Mouse (Mus musculus): ENCODE measurements around the gene Pnkd. TPM values are rescaled to one million over a fixed set of nuclear protein-coding genes. Genes with fewer than 3 reads are reported as not detected.
"Not testable (repeated sequence)": the region's sequence is repeated elsewhere in the genome, so short reads cannot be mapped to it uniquely, and the experiment has no call there.

The Pnkd gene
- total and polyA plus RNA-seq, 2 experiments, result 28.0 to 130 TPM

GRCm38 (mm10) chr1:74393697-74394096 lies 109.0 kb downstream of the Pnkd start:
- Histone ChIP-seq H3K4me1 (ENCODE audit: control insufficient read depth, insufficient read depth, low read length) (peaks cover 24% of the 10 kb centered on the region), H3K27me3 (ENCODE audit: control insufficient read depth, insufficient read depth, low read length) (no peaks in the 10 kb centered on the region), H3K9ac (ENCODE audit: low read depth, low read length) (peak overlapping the region; percentile 96), H3K36me3 (ENCODE audit: control insufficient read depth, insufficient read depth, low read length) (peaks cover 11% of the 10 kb centered on the region; the same call in 1 of the 2 replicates), H3K4me3 (ENCODE audit: insufficient read depth, low read depth, low read length) (no peak overlapping the region), H3K79me2 (ENCODE audit: control insufficient read depth, insufficient read depth, low read length) (peaks cover 17% of the 10 kb centered on the region; the same call in 1 of the 2 replicates), H3K27ac (replicated peaks; ENCODE audit: insufficient read depth, low read depth, low read length) (peak overlapping the region; percentile 81)
- no peak for DNase-seq (ENCODE audit: extremely low read depth, low read depth, low spot score)
- no peak for TF ChIP-seq POLR2A (IDR thresholded peaks at IDR 0.05; ENCODE audit: extremely low read depth, insufficient read depth, low read length)
- TF ChIP-seq CTCF (IDR thresholded peaks at IDR 0.05; ENCODE audit: low read depth, low read length), result no peak
- 79% methylated on average over 9 of the region's 9 CpGs for WGBS

- Histone ChIP-seq H3K79me2 (ENCODE audit: control insufficient read depth, insufficient read depth, low read length) (peaks cover 17% of the 10 kb centered on the region; the same call in 1 of the 2 replicates), H3K4me3 (ENCODE audit: insufficient read depth, low read depth, low read length) (no peak overlapping the region), H3K36me3 (ENCODE audit: control insufficient read depth, insufficient read depth, low read length) (peaks cover 11% of the 10 kb centered on the region; the same call in 1 of the 2 replicates), H3K9ac (ENCODE audit: low read depth, low read length) (no peak overlapping the region; the same call in 1 of the 2 replicates), H3K27ac (replicated peaks; ENCODE audit: insufficient read depth, low read depth, low read length) (peak overlapping the region; percentile 81; the same call in 1 of the 2 replicates), H3K27me3 (ENCODE audit: control insufficient read depth, insufficient read depth, low read length) (no peaks in the 10 kb centered on the region), H3K4me1 (ENCODE audit: control insufficient read depth, insufficient read depth, low read length) (peaks cover 24% of the 10 kb centered on the region)
- no peak for TF ChIP-seq CTCF (IDR thresholded peaks at IDR 0.05; ENCODE audit: low read depth, low read length)
- no peak for TF ChIP-seq POLR2A (IDR thresholded peaks at IDR 0.05; ENCODE audit: extremely low read depth, insufficient read depth, low read length)
- WGBS, result 84% methylated on average over 9 of the region's 9 CpGs
- no peak for DNase-seq (ENCODE audit: extremely low read depth, low read depth, low spot score)
Measured at GRCm38 (mm10) chr1:74394311-74394710, 109.6 kb downstream of the Pnkd start.

GRCm38 (mm10) chr1:74394858-74395257 lies 110.1 kb downstream of the Pnkd start:
- Histone ChIP-seq H3K27me3 (ENCODE audit: control insufficient read depth, insufficient read depth, low read length) (no peaks in the 10 kb centered on the region), H3K79me2 (ENCODE audit: control insufficient read depth, insufficient read depth, low read length) (peaks cover 17% of the 10 kb centered on the region; the same call in 1 of the 2 replicates), H3K4me1 (ENCODE audit: control insufficient read depth, insufficient read depth, low read length) (peaks cover 24% of the 10 kb centered on the region), H3K36me3 (ENCODE audit: control insufficient read depth, insufficient read depth, low read length) (peaks cover 11% of the 10 kb centered on the region; the same call in 1 of the 2 replicates), H3K9ac (ENCODE audit: low read depth, low read length) (no peak overlapping the region; the same call in 1 of the 2 replicates), H3K4me3 (ENCODE audit: insufficient read depth, low read depth, low read length) (no peak overlapping the region), H3K27ac (replicated peaks; ENCODE audit: insufficient read depth, low read depth, low read length) (peak overlapping the region; percentile 35; the same call in 1 of the 2 replicates)
- DNase-seq (ENCODE audit: extremely low read depth, low read depth, low spot score), result no peak
- 91% methylated on average over 15 of the region's 15 CpGs for WGBS
- TF ChIP-seq CTCF (IDR thresholded peaks at IDR 0.05; ENCODE audit: low read depth, low read length) (no peak), POLR2A (IDR thresholded peaks at IDR 0.05; ENCODE audit: extremely low read depth, insufficient read depth, low read length) (no peak)

GRCm38 (mm10) chr1:74395290-74395689 lies 110.6 kb downstream of the Pnkd start:
- WGBS, result 45% methylated on average over 12 of the region's 13 CpGs
- no peak overlapping the region for H3K4me3 ChIP-seq (ENCODE audit: insufficient read depth, low read depth, low read length)
- no peaks in the 10 kb centered on the region for H3K27me3 ChIP-seq (ENCODE audit: control insufficient read depth, insufficient read depth, low read length)
- H3K36me3 ChIP-seq (ENCODE audit: control insufficient read depth, insufficient read depth, low read length), result peaks cover 11% of the 10 kb centered on the region; the same call in 1 of the 2 replicates
- peak; percentile 37 for DNase-seq (ENCODE audit: extremely low read depth, low read depth, low spot score)
- H3K79me2 ChIP-seq (ENCODE audit: control insufficient read depth, insufficient read depth, low read length), result peaks cover 17% of the 10 kb centered on the region; the same call in 1 of the 2 replicates
- no peak for TF ChIP-seq CTCF (IDR thresholded peaks at IDR 0.05; ENCODE audit: low read depth, low read length)
- peak overlapping the region; percentile 18; the same call in 1 of the 2 replicates for H3K9ac ChIP-seq (ENCODE audit: low read depth, low read length)
- H3K4me1 ChIP-seq (ENCODE audit: control insufficient read depth, insufficient read depth, low read length), result peaks cover 24% of the 10 kb centered on the region
- H3K27ac ChIP-seq (replicated peaks; ENCODE audit: insufficient read depth, low read depth, low read length), result peak overlapping the region; percentile 35

GRCm38 (mm10) chr1:74396456-74397222 lies 111.9 kb downstream of the Pnkd start:
- Histone ChIP-seq H3K36me3 (ENCODE audit: control insufficient read depth, insufficient read depth, low read length) (peaks cover 11% of the 10 kb centered on the region; the same call in 1 of the 2 replicates), H3K4me1 (ENCODE audit: control insufficient read depth, insufficient read depth, low read length) (peaks cover 26% of the 10 kb centered on the region), H3K79me2 (ENCODE audit: control insufficient read depth, insufficient read depth, low read length) (peaks cover 17% of the 10 kb centered on the region; the same call in 1 of the 2 replicates), H3K27ac (replicated peaks; ENCODE audit: insufficient read depth, low read depth, low read length) (peak overlapping the region; percentile 77), H3K9ac (ENCODE audit: low read depth, low read length) (peak overlapping the region; percentile 23; the same call in 1 of the 2 replicates)
- not testable (repeated sequence) for H3K27me3 ChIP-seq (ENCODE audit: control insufficient read depth, insufficient read depth, low read length); H3K4me3 ChIP-seq (ENCODE audit: insufficient read depth, low read depth, low read length)
- 4% methylated on average over 12 of the region's 12 CpGs for WGBS
- peak; percentile 94 for DNase-seq (ENCODE audit: extremely low read depth, low read depth, low spot score)
